Mouse (Mus musculus): ENCODE measurements at regions not wholly inside any gene's neighbourhood (a gene's known extent, or its start where the extent isn't known, plus 50 kb on each side); places are given as distances from the start of the nearest gene placed in this dataset.

DNA sequence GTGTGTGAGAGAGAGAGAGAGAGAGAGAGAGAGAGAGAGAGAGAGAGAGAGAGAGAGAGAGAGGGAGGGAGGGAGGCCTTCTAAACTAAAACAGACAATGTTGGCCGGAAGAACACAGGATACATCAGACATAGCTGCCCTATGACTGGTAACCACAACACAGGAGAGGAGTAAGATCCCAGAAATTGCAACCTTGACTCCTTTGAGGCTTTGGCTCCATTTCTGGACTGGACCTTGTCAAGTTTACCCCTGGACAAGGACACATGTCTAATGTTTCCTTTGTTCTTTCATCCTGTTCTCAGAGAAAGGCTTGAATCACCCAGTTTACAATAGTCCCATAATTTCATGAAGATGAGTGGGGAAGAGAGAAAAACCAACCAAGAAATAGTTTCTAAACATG lies 233.7 kb upstream of the Clnk start:
- no peak for DNase-seq (ENCODE audit: extremely low spot score in 1 of 2, low spot score in 2 of 2)
- intact Hi-C loops (cut with DNase I): no loop called here

DNA sequence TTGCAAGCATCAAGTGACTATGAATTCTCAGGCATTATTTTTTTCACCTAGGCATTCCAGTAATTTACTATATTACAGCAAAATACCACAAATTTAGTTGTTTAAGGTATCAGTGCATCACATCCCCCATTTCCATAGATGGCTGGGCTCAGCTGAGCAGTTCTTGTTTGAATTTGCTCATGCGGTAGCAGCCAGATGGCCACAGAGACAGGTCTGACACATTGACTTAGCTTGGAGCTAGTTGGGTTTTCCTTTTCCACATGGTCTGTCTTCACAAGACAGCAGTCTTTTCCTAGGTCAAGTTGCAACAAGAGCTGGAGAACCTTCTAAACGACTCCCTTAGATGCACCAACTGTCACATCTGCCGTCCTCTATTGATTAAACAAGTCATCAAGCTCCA lies 232.9 kb upstream of the Clnk start:
- intact Hi-C loops (cut with DNase I): no loop called here
- DNase-seq (ENCODE audit: extremely low spot score in 1 of 2, low spot score in 2 of 2): no peak

DNA sequence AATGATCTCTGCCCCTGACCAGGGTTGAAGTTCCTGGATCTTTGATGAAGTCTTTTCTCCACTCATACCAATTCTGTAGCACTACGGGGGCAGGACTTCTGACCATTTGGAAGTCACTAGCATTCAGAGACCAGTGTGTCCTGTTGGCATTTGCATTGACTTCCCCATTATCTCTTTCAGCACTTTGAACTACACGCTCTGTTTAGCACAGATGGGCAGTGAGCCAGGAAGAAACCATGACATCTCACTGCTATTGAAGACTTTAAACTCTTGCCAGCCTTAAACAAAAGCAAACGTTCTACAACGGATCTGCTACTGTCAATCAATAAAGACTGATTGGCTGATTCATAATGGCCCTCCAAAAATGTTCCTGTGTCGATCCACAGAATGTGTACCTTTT lies 222.5 kb upstream of the Clnk start:
- DNase-seq (ENCODE audit: extremely low spot score in 1 of 2, low spot score in 2 of 2): no peak
- intact Hi-C loops (cut with DNase I): no loop called here

DNA sequence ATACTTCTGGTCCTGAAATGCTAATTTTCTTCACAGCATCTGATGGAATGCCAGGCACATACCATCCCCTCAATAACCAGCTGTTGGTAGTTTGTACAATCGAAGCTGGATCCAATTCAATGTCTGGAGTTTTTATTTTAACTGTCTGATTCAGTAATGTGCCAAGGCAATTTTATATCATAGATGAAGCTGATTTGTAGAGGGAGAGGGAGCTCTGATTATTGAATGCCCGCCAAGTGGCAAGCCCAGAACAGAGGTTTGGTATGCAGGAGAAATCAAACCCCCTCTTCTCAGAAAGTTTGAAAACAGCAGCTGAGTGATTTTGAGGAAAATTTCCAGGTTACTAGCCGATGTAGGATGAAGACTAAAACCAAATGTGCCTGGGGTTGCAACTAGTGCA lies 218.3 kb upstream of the Clnk start:
- intact Hi-C loops (cut with DNase I): no loop called here

DNA sequence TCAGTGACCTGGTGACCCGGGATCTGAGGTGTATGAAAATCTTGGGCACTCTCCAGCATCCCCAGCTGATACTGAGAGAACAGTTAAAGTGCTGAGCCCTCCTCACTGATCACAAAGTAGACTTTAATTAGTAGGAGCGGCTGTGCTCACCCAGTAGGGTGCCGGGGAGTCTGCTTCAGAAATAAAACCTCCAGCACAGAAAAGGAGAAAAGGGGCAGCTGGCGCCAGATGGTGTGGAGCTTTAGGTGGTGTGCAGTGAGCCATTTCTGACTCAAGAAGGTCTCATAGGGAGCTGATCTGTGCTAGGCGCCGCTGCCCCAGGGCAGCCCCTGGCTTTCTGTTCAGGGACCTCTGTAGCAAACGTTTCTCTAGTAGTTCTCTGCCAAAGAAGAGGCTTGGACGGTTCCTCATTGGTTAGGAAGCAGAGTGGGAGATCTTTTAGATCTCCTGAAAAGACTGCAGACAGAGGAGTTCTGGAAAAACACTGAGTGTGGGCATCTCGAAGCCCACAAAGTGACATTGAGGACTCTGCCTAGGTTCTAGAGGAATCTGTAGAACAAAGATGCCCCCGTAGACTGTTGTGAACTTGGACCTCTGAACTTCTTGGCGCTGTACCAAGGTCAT lies 200.1 kb upstream of the Clnk start:
- intact Hi-C loops (cut with DNase I): no loop called here
- peak in 1 of 2 experiments; percentile 24 for DNase-seq (ENCODE audit: extremely low spot score in 1 of 2, low spot score in 2 of 2)

More for the DNA sequence above, 218.3 kb upstream of the Clnk start:
- DNase-seq (ENCODE audit: extremely low spot score in 1 of 2, low spot score in 2 of 2): no peak

GRCm38 (mm10) chr5:39069683-39070082 lies 193.1 kb upstream of the Clnk start:
- intact Hi-C loops (cut with DNase I): loop anchor here (10.0 kb wide), 1 partner anchor 255 kb away; no protein-coding TSS in a partner anchor
- DNase-seq (ENCODE audit: extremely low spot score in 1 of 2, low spot score in 2 of 2): no peak

GRCm38 (mm10) chr5:39063061-39063460 lies 186.4 kb upstream of the Clnk start:
- DNase-seq (ENCODE audit: extremely low spot score in 1 of 2, low spot score in 2 of 2): peak in 1 of 2 experiments; percentile 36
- intact Hi-C loops (cut with DNase I): loop anchor here (10.0 kb wide), 1 partner anchor 262 kb away; no protein-coding TSS in a partner anchor

- intact Hi-C loops (cut with DNase I): no loop called here
- DNase-seq (ENCODE audit: extremely low spot score in 1 of 2, low spot score in 2 of 2): peak in 1 of 2 experiments; percentile 39
These were observed 176.1 kb upstream of the Clnk start for GRCm38 (mm10) chr5:39052490-39053250.

GRCm38 (mm10) chr5:39050512-39050911 lies 173.9 kb upstream of the Clnk start:
- DNase-seq (ENCODE audit: extremely low spot score in 1 of 2, low spot score in 2 of 2): no peak
- intact Hi-C loops (cut with DNase I): no loop called here

- intact Hi-C loops (cut with DNase I): no loop called here
- no peak for DNase-seq (ENCODE audit: extremely low spot score in 1 of 2, low spot score in 2 of 2)
These were observed 172.5 kb upstream of the Clnk start for GRCm38 (mm10) chr5:39049141-39049540.

- intact Hi-C loops (cut with DNase I): no loop called here
- no peak for DNase-seq (ENCODE audit: extremely low spot score in 1 of 2, low spot score in 2 of 2)
These were observed 163.9 kb upstream of the Clnk start for GRCm38 (mm10) chr5:39040467-39040866.

- DNase-seq (ENCODE audit: extremely low spot score in 1 of 2, low spot score in 2 of 2): no peak
- intact Hi-C loops (cut with DNase I): no loop called here
These were observed 146.6 kb upstream of the Clnk start for GRCm38 (mm10) chr5:39023241-39023640.

- DNase-seq (ENCODE audit: extremely low spot score in 1 of 2, low spot score in 2 of 2): peak in 1 of 2 experiments; percentile 12
- intact Hi-C loops (cut with DNase I): no loop called here
These were observed 124.0 kb upstream of the Clnk start for GRCm38 (mm10) chr5:39000643-39001042.

- intact Hi-C loops (cut with DNase I): no loop called here
- no peak for DNase-seq (ENCODE audit: extremely low spot score in 1 of 2, low spot score in 2 of 2)
These were observed 123.1 kb upstream of the Clnk start for GRCm38 (mm10) chr5:38999700-39000099.

- no peak for DNase-seq (ENCODE audit: extremely low spot score in 1 of 2, low spot score in 2 of 2)
- intact Hi-C loops (cut with DNase I): no loop called here
These were observed 96.0 kb upstream of the Clnk start for GRCm38 (mm10) chr5:38972397-38973159.

- intact Hi-C loops (cut with DNase I): no loop called here
- DNase-seq (ENCODE audit: extremely low spot score in 1 of 2, low spot score in 2 of 2): no peak
These were observed 93.9 kb upstream of the Clnk start for GRCm38 (mm10) chr5:38970497-38970896.

DNA sequence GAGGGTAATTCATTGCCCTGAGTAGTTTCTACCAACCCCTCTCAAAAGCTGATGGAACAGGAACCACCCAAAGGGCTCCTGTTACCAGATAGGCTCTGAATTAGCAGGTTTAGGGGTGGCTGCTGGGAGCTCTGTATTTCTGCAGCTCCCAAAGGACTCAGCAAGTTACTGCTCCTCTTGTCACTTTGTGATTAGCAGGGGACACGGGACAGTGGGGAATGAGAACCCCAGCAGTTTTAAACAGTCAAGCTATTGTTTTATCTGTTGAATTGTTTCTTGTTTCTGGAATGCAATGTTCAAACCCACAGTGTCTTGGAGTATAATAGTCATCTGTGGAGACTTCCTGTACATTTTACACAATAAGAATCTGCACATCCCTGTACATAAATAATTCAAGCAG lies 90.4 kb upstream of the Clnk start:
- intact Hi-C loops (cut with DNase I): no loop called here
- DNase-seq (ENCODE audit: extremely low spot score in 1 of 2, low spot score in 2 of 2): no peak

DNA sequence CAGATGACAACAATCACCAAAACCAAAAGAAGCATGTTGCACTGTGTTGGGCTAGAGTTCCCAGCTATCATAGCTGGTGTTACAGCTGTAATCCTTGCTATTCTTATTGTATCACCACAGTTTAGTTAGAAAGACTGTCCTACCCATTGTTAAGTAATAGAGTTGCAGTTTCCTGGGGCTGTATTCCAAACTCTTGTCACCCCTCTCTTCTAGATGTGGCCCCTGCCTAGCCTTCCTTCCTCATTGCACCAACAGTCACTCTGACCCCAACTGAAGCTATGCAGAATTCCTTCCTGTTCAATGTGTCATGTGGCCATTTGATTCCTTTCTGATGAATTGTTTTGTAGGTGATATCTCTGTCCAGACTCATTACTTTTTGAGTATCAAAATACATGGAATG lies 87.8 kb upstream of the Clnk start:
- DNase-seq (ENCODE audit: extremely low spot score in 1 of 2, low spot score in 2 of 2): no peak
- intact Hi-C loops (cut with DNase I): no loop called here

DNA sequence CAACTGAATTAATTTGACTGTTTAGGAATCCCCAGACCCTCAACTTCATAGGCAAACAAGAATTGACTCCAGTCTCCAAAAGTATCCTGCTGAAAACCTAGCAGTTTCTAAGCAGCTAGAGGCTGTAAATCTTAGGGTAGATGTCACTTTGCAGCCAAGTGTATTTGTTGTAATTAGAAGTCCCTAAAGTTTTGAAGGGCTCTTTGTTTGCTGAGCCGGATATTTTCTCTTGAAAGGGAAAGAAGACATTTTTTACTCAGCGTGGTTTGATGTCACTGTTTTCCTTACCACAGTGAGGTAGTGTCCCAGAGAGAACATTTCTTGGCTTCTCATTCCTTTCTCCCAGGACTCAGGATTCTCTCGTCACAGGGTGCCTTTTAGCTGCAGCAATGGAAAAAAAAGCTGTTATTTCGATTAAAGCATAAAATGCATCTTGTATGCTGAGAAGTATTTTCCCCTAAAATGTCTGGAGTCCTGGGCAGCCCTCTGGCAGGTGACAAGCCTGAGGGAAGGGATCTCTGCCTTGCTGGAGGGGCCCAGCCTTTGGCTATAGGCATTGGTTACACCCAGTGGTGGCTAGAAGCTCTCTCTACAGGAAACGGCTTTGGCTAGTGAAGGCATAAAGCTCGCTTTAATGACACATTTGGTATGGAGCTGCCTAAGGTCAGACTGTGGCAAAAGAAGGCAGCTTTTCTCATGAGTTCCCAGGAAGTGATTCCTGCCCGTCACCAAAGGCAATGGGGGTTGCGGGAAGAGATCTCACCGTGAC lies 74.1 kb upstream of the Clnk start:
- no peak for DNase-seq (ENCODE audit: extremely low spot score in 1 of 2, low spot score in 2 of 2)
- intact Hi-C loops (cut with DNase I): no loop called here
